Mouse (Mus musculus): ENCODE measurements around the gene Shisal2b. TPM values are rescaled to one million over a fixed set of nuclear protein-coding genes. Genes with fewer than 3 reads are reported as not detected.

Gene Shisal2b
- polyA plus RNA-seq, 1 experiment from 2014 or later, result not detected

- Histone ChIP-seq H3K4me3 (replicated peaks) (no peak overlapping the region), H3K9ac (no peak overlapping the region), H3K27me3 (no peaks in the 10 kb centered on the region), H3K4me2 (no peak overlapping the region), H3K9me3 (no peaks in the 10 kb centered on the region), H3K4me1 (no peaks in the 10 kb centered on the region), H3K36me3 (replicated peaks) (0 out of 2 replicates have a peak, but pooled peaks cover 4% of the 10 kb centered on the region), H3K27ac (no peak overlapping the region)
- ATAC-seq (ENCODE audit: low FRiP score), result no peak
- WGBS, result 82% methylated on average over 8 of the region's 13 CpGs
Measured at GRCm38 (mm10) chr13:104843295-104844089, 20.2 kb downstream of the Shisal2b start.

- Histone ChIP-seq H3K27ac (no peak overlapping the region), H3K9me3 (no peaks in the 10 kb centered on the region), H3K4me3 (replicated peaks) (no peak overlapping the region), H3K36me3 (replicated peaks) (peaks cover 12% of the 10 kb centered on the region), H3K4me1 (no peaks in the 10 kb centered on the region), H3K9ac (no peak overlapping the region), H3K4me2 (no peak overlapping the region), H3K27me3 (no peaks in the 10 kb centered on the region)
- 78% methylated on average over 4 of the region's 4 CpGs for WGBS
- ATAC-seq (ENCODE audit: low FRiP score), result no peak
Measured at GRCm38 (mm10) chr13:104841937-104842336, 21.8 kb downstream of the Shisal2b start.

GRCm38 (mm10) chr13:104837628-104838027 is 26.1 kb downstream of the Shisal2b start:
- no peaks in the 10 kb centered on the region for H3K27me3 ChIP-seq
- no peak for ATAC-seq (ENCODE audit: low FRiP score)
- no peak overlapping the region for H3K4me2 ChIP-seq
- no peak overlapping the region for H3K4me3 ChIP-seq (replicated peaks)
- H3K9ac ChIP-seq, result no peak overlapping the region
- H3K9me3 ChIP-seq, result no peaks in the 10 kb centered on the region
- WGBS, result 80% methylated on average over 7 of the region's 7 CpGs
- H3K4me1 ChIP-seq, result no peaks in the 10 kb centered on the region
- H3K27ac ChIP-seq, result no peak overlapping the region
- H3K36me3 ChIP-seq (replicated peaks), result peaks cover 36% of the 10 kb centered on the region

GRCm38 (mm10) chr13:104832811-104833210 is 30.9 kb downstream of the Shisal2b start:
- H3K4me2 ChIP-seq, result no peak overlapping the region
- H3K27ac ChIP-seq, result no peak overlapping the region
- H3K27me3 ChIP-seq, result no peaks in the 10 kb centered on the region
- no peaks in the 10 kb centered on the region for H3K4me1 ChIP-seq
- H3K4me3 ChIP-seq (replicated peaks), result no peak overlapping the region
- H3K9me3 ChIP-seq, result no peaks in the 10 kb centered on the region
- no peak for ATAC-seq (ENCODE audit: low FRiP score)
- whole genome bisulfite sequencing, result 94% methylated on average over 13 of the region's 13 CpGs
- peaks cover 64% of the 10 kb centered on the region for H3K36me3 ChIP-seq (replicated peaks)
- no peak overlapping the region for H3K9ac ChIP-seq

- ATAC-seq (ENCODE audit: low FRiP score), result no peak
- WGBS, result 81% methylated on average over 2 of the region's 2 CpGs
- no peak overlapping the region for H3K4me3 ChIP-seq (replicated peaks)
- no peak overlapping the region for H3K9ac ChIP-seq
- no peaks in the 10 kb centered on the region for H3K9me3 ChIP-seq
- H3K4me1 ChIP-seq, result peaks cover 5% of the 10 kb centered on the region
- no peak overlapping the region for H3K27ac ChIP-seq
- H3K36me3 ChIP-seq (replicated peaks), result peaks cover 29% of the 10 kb centered on the region
- H3K4me2 ChIP-seq, result no peak overlapping the region
- no peaks in the 10 kb centered on the region for H3K27me3 ChIP-seq
Measured at GRCm38 (mm10) chr13:104825470-104825869, 38.2 kb downstream of the Shisal2b start.

GRCm38 (mm10) chr13:104822411-104822838 is 41.3 kb downstream of the Shisal2b start:
- 0 out of 2 replicates have a peak, but pooled peaks have one; percentile 18 for ATAC-seq (ENCODE audit: low FRiP score)
- Histone ChIP-seq H3K4me3 (replicated peaks) (no peak overlapping the region), H3K36me3 (replicated peaks) (peaks cover 6% of the 10 kb centered on the region), H3K4me2 (0 out of 2 replicates have a peak overlapping the region, but pooled peaks have one; percentile 2), H3K27me3 (no peaks in the 10 kb centered on the region), H3K9me3 (no peaks in the 10 kb centered on the region), H3K9ac (no peak overlapping the region), H3K4me1 (peaks cover 18% of the 10 kb centered on the region), H3K27ac (no peak overlapping the region)
- whole genome bisulfite sequencing, result 37% methylated on average over 8 of the region's 8 CpGs

- Histone ChIP-seq H3K27me3 (no peaks in the 10 kb centered on the region), H3K4me2 (no peak overlapping the region), H3K36me3 (replicated peaks) (peaks cover under 1% of the 10 kb centered on the region; the same call in 1 of the 2 replicates), H3K9me3 (no peaks in the 10 kb centered on the region), H3K27ac (no peak overlapping the region), H3K9ac (no peak overlapping the region), H3K4me1 (peaks cover 19% of the 10 kb centered on the region), H3K4me3 (replicated peaks) (no peak overlapping the region)
- ATAC-seq (ENCODE audit: low FRiP score), result no peak
- 84% methylated on average over 1 of the region's 1 CpGs for WGBS
Measured at GRCm38 (mm10) chr13:104821908-104822307, 41.8 kb downstream of the Shisal2b start.

- no peak for ATAC-seq (ENCODE audit: low FRiP score)
- H3K27ac ChIP-seq, result no peak overlapping the region
- no peak overlapping the region for H3K4me2 ChIP-seq
- H3K4me1 ChIP-seq, result peaks cover 20% of the 10 kb centered on the region
- H3K27me3 ChIP-seq, result no peaks in the 10 kb centered on the region
- H3K36me3 ChIP-seq (replicated peaks), result no peaks in the 10 kb centered on the region
- no peak overlapping the region for H3K4me3 ChIP-seq (replicated peaks)
- H3K9ac ChIP-seq, result no peak overlapping the region
- no peaks in the 10 kb centered on the region for H3K9me3 ChIP-seq
Measured at GRCm38 (mm10) chr13:104821192-104821591, 42.5 kb downstream of the Shisal2b start.

GRCm38 (mm10) chr13:104817696-104818095 is 46.0 kb downstream of the Shisal2b start:
- H3K9ac ChIP-seq, result peak overlapping the region; percentile 78
- WGBS, result 54% methylated on average over 12 of the region's 12 CpGs
- H3K36me3 ChIP-seq (replicated peaks), result no peaks in the 10 kb centered on the region
- H3K4me3 ChIP-seq (replicated peaks), result peak overlapping the region; percentile 74
- no peaks in the 10 kb centered on the region for H3K27me3 ChIP-seq
- no peak for ATAC-seq (ENCODE audit: low FRiP score)
- H3K9me3 ChIP-seq, result no peaks in the 10 kb centered on the region
- peak overlapping the region; percentile 67 for H3K4me2 ChIP-seq
- H3K4me1 ChIP-seq, result peaks cover 24% of the 10 kb centered on the region
- H3K27ac ChIP-seq, result no peak overlapping the region

GRCm38 (mm10) chr13:104816635-104817571 is 46.8 kb downstream of the Shisal2b start, which contains the start of gene Cwc27:
Gene Cwc27, minus strand, starts transcription at chr13:104817142.
- Histone ChIP-seq H3K27me3 (no peaks in the 10 kb centered on the region), H3K27ac (peak within 1 kb of the TSS; percentile 66), H3K9me3 (no peaks in the 10 kb centered on the region), H3K4me3 (replicated peaks) (peak within 1 kb of the TSS; percentile 74), H3K9ac (peak within 1 kb of the TSS; percentile 78), H3K4me1 (peaks cover 19% of the 10 kb centered on the region), H3K4me2 (peak within 1 kb of the TSS; percentile 67), H3K36me3 (replicated peaks) (no peaks in the 10 kb centered on the region)
- peak; percentile 97 for ATAC-seq (ENCODE audit: low FRiP score)
- WGBS, result 1% methylated on average over 50 of the region's 50 CpGs

GRCm38 (mm10) chr13:104816270-104816634 is 47.4 kb downstream of the Shisal2b start:
- H3K9me3 ChIP-seq, result no peaks in the 10 kb centered on the region
- ATAC-seq (ENCODE audit: low FRiP score), result no peak
- peaks cover 19% of the 10 kb centered on the region for H3K4me1 ChIP-seq
- WGBS, result 8% methylated on average over 8 of the region's 8 CpGs
- H3K36me3 ChIP-seq (replicated peaks), result no peaks in the 10 kb centered on the region
- peak overlapping the region; percentile 74 for H3K4me3 ChIP-seq (replicated peaks)
- H3K27me3 ChIP-seq, result no peaks in the 10 kb centered on the region
- peak overlapping the region; percentile 67 for H3K4me2 ChIP-seq
- H3K9ac ChIP-seq, result peak overlapping the region; percentile 78
- 0 out of 2 replicates have a peak overlapping the region, but pooled peaks have one; percentile 66 for H3K27ac ChIP-seq

GRCm38 (mm10) chr13:104805681-104806080 is 58.0 kb downstream of the Shisal2b start:
- no peaks in the 10 kb centered on the region for H3K27me3 ChIP-seq
- no peak overlapping the region for H3K27ac ChIP-seq
- WGBS, result 62% methylated on average over 3 of the region's 3 CpGs
- H3K9ac ChIP-seq, result no peak overlapping the region
- H3K4me3 ChIP-seq (replicated peaks), result no peak overlapping the region
- H3K36me3 ChIP-seq (replicated peaks), result peaks cover 11% of the 10 kb centered on the region; the same call in 1 of the 2 replicates
- no peaks in the 10 kb centered on the region for H3K4me1 ChIP-seq
- H3K4me2 ChIP-seq, result no peak overlapping the region
- no peak for ATAC-seq (ENCODE audit: low FRiP score)
- no peaks in the 10 kb centered on the region for H3K9me3 ChIP-seq
